10 mouse cellular contexts compared by ENCODE assay signal in the genomic region with DNA sequence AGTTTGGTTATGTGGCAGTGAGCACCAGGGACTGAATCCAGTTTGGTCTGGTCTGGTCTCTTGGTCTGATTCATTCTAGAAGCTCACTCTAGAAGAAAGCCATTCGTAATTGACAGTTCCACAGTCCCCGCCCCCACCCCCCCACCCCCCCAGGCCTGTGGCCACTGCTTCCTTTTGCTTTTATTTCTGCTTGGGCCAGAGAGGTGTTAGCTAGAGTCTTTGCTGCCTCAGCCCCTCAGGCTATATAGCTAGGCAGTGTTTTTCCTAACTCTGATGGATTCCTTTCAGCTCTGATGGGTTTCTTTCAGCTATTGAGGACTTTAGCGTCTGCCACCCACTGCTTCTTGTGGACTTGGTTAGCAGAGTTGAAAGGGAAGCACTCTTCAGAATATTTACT. TPM values are rescaled to one million over a fixed set of nuclear protein-coding genes. Genes with fewer than 3 reads are reported as not detected.
A peak's percentile ranks its signal among the peaks of the same experiment; 100 is the strongest.
DNase-seq lines count a peak whose midpoint lies in the region; ATAC-seq and TF ChIP-seq lines count a peak whose summit lies in the region.
"Had no signal": no experiment of that assay in that cellular context is flagged by ENCODE, and none has a peak within 500 bp of the region (broad histone marks: within the 10 kb centered on the region; RNA-seq: fewer than 3 reads in every experiment).

No protein-coding gene starts in this region.

- no peak for DNase-seq in layer of hippocampus, adult 2 months (ENCODE audit: low spot score in 2 of 2)
- DNase-seq in layer of hippocampus, postnatal 10 days (ENCODE audit: low spot score in 2 of 2), result no peak
- no peak for DNase-seq in embryonic facial prominence, embryonic 11.5 days (ENCODE audit: low spot score)
- no peak for DNase-seq in limb, embryonic 11.5 days (ENCODE audit: low spot score)
- DNase-seq in splenic B cell, adult 2 months (ENCODE audit: low read depth, low spot score), result peak; percentile 4
- no peak for DNase-seq in lung, postnatal 14 days
- DNase-seq in gastrocnemius, postnatal 36 days, result no peak
- DNase-seq in cerebellum, adult 11-12 months, result no peak
- DNase-seq: layer of hippocampus, postnatal 36 days had no signal

- no peak for TF ChIP-seq CTCF in layer of hippocampus, adult 2 months (conservative IDR thresholded peaks at IDR 0.05)

- H3K4me3 ChIP-seq in layer of hippocampus, adult 2 months, result no peak overlapping the region
- H3K4me3 ChIP-seq in embryonic facial prominence, embryonic 11.5 days (ENCODE audit: low read depth, low read length), result no peak overlapping the region
- no peak overlapping the region for H3K4me3 ChIP-seq in limb, embryonic 11.5 days (ENCODE audit: low read depth, low read length)
- H3K4me3 ChIP-seq: embryonic facial prominence, embryonic 15.5 days had no signal

- intact Hi-C loops in gastrocnemius, postnatal 36 days (cut with DNase I), result no loop called here

- H3K36me3 ChIP-seq in embryonic facial prominence, embryonic 11.5 days (replicated peaks; ENCODE audit: control insufficient read depth, insufficient read depth, low read depth, low read length), result no peaks in the 10 kb centered on the region
- H3K36me3 ChIP-seq in limb, embryonic 11.5 days (ENCODE audit: control insufficient read depth, insufficient read depth, low read length), result no peaks in the 10 kb centered on the region
- no peaks in the 10 kb centered on the region for H3K36me3 ChIP-seq in splenic B cell, adult 2 months (ENCODE audit: control insufficient read depth, insufficient read depth, low read length, poor library complexity, severe bottlenecking)
- H3K36me3 ChIP-seq: embryonic facial prominence, embryonic 15.5 days had no signal

- 0 out of 2 replicates have a peak overlapping the region, but pooled peaks have one; percentile 3 for H3K4me2 ChIP-seq in embryonic facial prominence, embryonic 11.5 days (ENCODE audit: low read depth, low read length)
- no peak overlapping the region for H3K4me2 ChIP-seq in limb, embryonic 11.5 days (ENCODE audit: low read depth, severe bottlenecking)
- H3K4me2 ChIP-seq: embryonic facial prominence, embryonic 15.5 days had no signal

- ATAC-seq in embryonic facial prominence, embryonic 11.5 days (replicated peaks; ENCODE audit: insufficient number of reproducible peaks, low FRiP score, low TSS enrichment, low read depth), result no peak
- no peak for ATAC-seq in limb, embryonic 11.5 days (ENCODE audit: insufficient number of reproducible peaks, low FRiP score, low TSS enrichment, low read depth)

- no peaks in the 10 kb centered on the region for H3K9me3 ChIP-seq in embryonic facial prominence, embryonic 11.5 days (replicated peaks; ENCODE audit: control insufficient read depth, low read length)
- no peaks in the 10 kb centered on the region for H3K9me3 ChIP-seq in limb, embryonic 11.5 days (ENCODE audit: control insufficient read depth, low read length)
- H3K9me3 ChIP-seq: embryonic facial prominence, embryonic 15.5 days had no signal

- peaks cover 3% of the 10 kb centered on the region; the same call in 1 of the 2 replicates for H3K4me1 ChIP-seq in embryonic facial prominence, embryonic 11.5 days (ENCODE audit: control insufficient read depth, insufficient read depth, low read length)
- peaks cover 41% of the 10 kb centered on the region for H3K4me1 ChIP-seq in limb, embryonic 11.5 days (ENCODE audit: control insufficient read depth, insufficient read depth, low read length)

- 0 out of 2 replicates have a peak overlapping the region, but pooled peaks have one; percentile 41 for H3K9ac ChIP-seq in embryonic facial prominence, embryonic 11.5 days (replicated peaks; ENCODE audit: low read length)
- H3K9ac ChIP-seq in limb, embryonic 11.5 days (ENCODE audit: low read length), result no peak overlapping the region
- H3K9ac ChIP-seq: embryonic facial prominence, embryonic 15.5 days had no signal

- 11% methylated on average over 3 of the region's 3 CpGs for WGBS in embryonic facial prominence, embryonic 11.5 days
- 31% methylated on average over 3 of the region's 3 CpGs for WGBS in limb, embryonic 11.5 days

- 0 out of 2 replicates have a peak overlapping the region, but pooled peaks have one; percentile 2 for H3K27ac ChIP-seq in layer of hippocampus, adult 2 months
- H3K27ac ChIP-seq in embryonic facial prominence, embryonic 11.5 days (replicated peaks; ENCODE audit: low read depth, low read length), result peak overlapping the region; percentile 79
- peak overlapping the region; percentile 3; the same call in 1 of the 2 replicates for H3K27ac ChIP-seq in limb, embryonic 11.5 days (replicated peaks; ENCODE audit: low read depth, low read length)

- no peaks in the 10 kb centered on the region for H3K27me3 ChIP-seq in embryonic facial prominence, embryonic 11.5 days (ENCODE audit: control insufficient read depth, insufficient read depth, low read length)
- H3K27me3 ChIP-seq in limb, embryonic 11.5 days (ENCODE audit: control insufficient read depth, insufficient read depth, low read length), result no peaks in the 10 kb centered on the region
- no peaks in the 10 kb centered on the region for H3K27me3 ChIP-seq in splenic B cell, adult 2 months (ENCODE audit: control insufficient read depth, insufficient read depth, low read length, poor library complexity, severe bottlenecking)
- H3K27me3 ChIP-seq: embryonic facial prominence, embryonic 15.5 days had no signal

RNA-seq across cellular contexts. Expression of gene Cemip2, which starts 7.0 kb away (rescaled TPM):
- total RNA-seq in layer of hippocampus, adult 2 months (2021), result 10 to 100 TPM; 13.3 TPM
- total RNA-seq in layer of hippocampus, postnatal 10 days (2021), result 10 to 100 TPM; 18.5 to 22.9 TPM
- polyA plus RNA-seq in embryonic facial prominence, embryonic 11.5 days (2014; fragmentation: Nextera tagmentation; extraction: Ambion mirVana), result 51.6 and 52.2 TPM in 2 replicates
- 52.1 and 54.6 TPM in 2 replicates for polyA plus RNA-seq in limb, embryonic 11.5 days (2014; fragmentation: Nextera tagmentation; extraction: Ambion mirVana)
- total RNA-seq in gastrocnemius, postnatal 36 days (2021), result 1 to 10 TPM; 6.5 to 8.9 TPM

Comparison
In these comparisons a context has a peak if more than half of its experiments do, and no peak if none do; other contexts are left out.
1. H3K27ac ChIP-seq: peak in every context shown above with its lines; median percentile 79 in embryonic facial prominence, embryonic 11.5 days; 3 in limb, embryonic 11.5 days; 2 in layer of hippocampus, adult 2 months.